Mouse (Mus musculus) embryo, embryonic 11 days (tissue): ENCODE measurements around the gene Dirc2.

Experiments
- DNase-seq: peaks from one replicate; pipeline ENCODE4 v3.0.0-alpha.2; 2015

The Dirc2 gene

GRCm38 (mm10) chr16:35772598-35772997, 3.4 kb upstream of the Dirc2 start:
- DNase-seq = no peak

GRCm38 (mm10) chr16:35771606-35772005, 2.5 kb upstream of the Dirc2 start:
- no peak for DNase-seq

- DNase-seq = no peak
These were observed 2.0 kb upstream of the Dirc2 start for GRCm38 (mm10) chr16:35771141-35771540.

GRCm38 (mm10) chr16:35769878-35770657, 912 bp upstream of the Dirc2 start, which contains the start of gene Hspbap1:
Hspbap1 (plus strand) TSS chr16:35770375.
- peak; percentile 93 for DNase-seq

- no peak for DNase-seq
These were observed 729 bp downstream of the Dirc2 start for GRCm38 (mm10) chr16:35768469-35768784.

GRCm38 (mm10) chr16:35766366-35766765, 2.8 kb downstream of the Dirc2 start:
- DNase-seq = no peak

GRCm38 (mm10) chr16:35765449-35765848, 3.7 kb downstream of the Dirc2 start:
- DNase-seq = no peak

GRCm38 (mm10) chr16:35764941-35765340, 4.2 kb downstream of the Dirc2 start:
- DNase-seq = no peak

- DNase-seq = no peak
These were observed 5.4 kb downstream of the Dirc2 start for GRCm38 (mm10) chr16:35763590-35764296.

GRCm38 (mm10) chr16:35759401-35759800, 9.8 kb downstream of the Dirc2 start:
- DNase-seq = no peak

- no peak for DNase-seq
These were observed 12.5 kb downstream of the Dirc2 start for GRCm38 (mm10) chr16:35756697-35757096.

- DNase-seq = no peak
These were observed 13.4 kb downstream of the Dirc2 start for GRCm38 (mm10) chr16:35755502-35756334.

GRCm38 (mm10) chr16:35753926-35754325, 15.2 kb downstream of the Dirc2 start:
- DNase-seq = no peak

GRCm38 (mm10) chr16:35751841-35752240, 17.3 kb downstream of the Dirc2 start:
- DNase-seq = no peak

- no peak for DNase-seq
These were observed 19.8 kb downstream of the Dirc2 start for GRCm38 (mm10) chr16:35749385-35749784.

GRCm38 (mm10) chr16:35748237-35748603, 20.9 kb downstream of the Dirc2 start:
- DNase-seq = no peak

GRCm38 (mm10) chr16:35747417-35748236, 21.5 kb downstream of the Dirc2 start:
- no peak for DNase-seq

GRCm38 (mm10) chr16:35742251-35742937, 26.8 kb downstream of the Dirc2 start:
- DNase-seq = no peak

- no peak for DNase-seq
These were observed 27.5 kb downstream of the Dirc2 start for GRCm38 (mm10) chr16:35741621-35742020.

- no peak for DNase-seq
These were observed 28.2 kb downstream of the Dirc2 start for GRCm38 (mm10) chr16:35740943-35741342.

- no peak for DNase-seq
These were observed 28.8 kb downstream of the Dirc2 start for GRCm38 (mm10) chr16:35740357-35740756.

GRCm38 (mm10) chr16:35739548-35739947, 29.6 kb downstream of the Dirc2 start:
- DNase-seq = no peak
